Mouse (Mus musculus) kidney, adult 2 months (tissue): Measurements from ENCODE around the gene Olfr675.

Experiments used
- CTCF ChIP-seq: fragments of 200-500 bp; conservative IDR thresholded peaks from 2 replicates; pipeline ENCODE4 v1.5.1; 2011; ENCODE audit warnings: low read depth, mild to moderate bottlenecking, control low read depth, low read length, moderate library complexity, mixed read lengths; ENCODE audit not compliant: insufficient read depth, insufficient read length
- POLR2A ChIP-seq: fragments of 200-500 bp; IDR thresholded peaks from one replicate; pipeline ENCODE4 v1.6.1; 2011; ENCODE audit warnings: low read depth, low read length, control low read depth

GRCm38 (mm10) chr7:104979026-104979425 is 49.2 kb downstream of the Olfr675 start, which contains the start of gene Olfr671:
- TF ChIP-seq CTCF (no peak), POLR2A (no peak)
